In the genomic region with DNA sequence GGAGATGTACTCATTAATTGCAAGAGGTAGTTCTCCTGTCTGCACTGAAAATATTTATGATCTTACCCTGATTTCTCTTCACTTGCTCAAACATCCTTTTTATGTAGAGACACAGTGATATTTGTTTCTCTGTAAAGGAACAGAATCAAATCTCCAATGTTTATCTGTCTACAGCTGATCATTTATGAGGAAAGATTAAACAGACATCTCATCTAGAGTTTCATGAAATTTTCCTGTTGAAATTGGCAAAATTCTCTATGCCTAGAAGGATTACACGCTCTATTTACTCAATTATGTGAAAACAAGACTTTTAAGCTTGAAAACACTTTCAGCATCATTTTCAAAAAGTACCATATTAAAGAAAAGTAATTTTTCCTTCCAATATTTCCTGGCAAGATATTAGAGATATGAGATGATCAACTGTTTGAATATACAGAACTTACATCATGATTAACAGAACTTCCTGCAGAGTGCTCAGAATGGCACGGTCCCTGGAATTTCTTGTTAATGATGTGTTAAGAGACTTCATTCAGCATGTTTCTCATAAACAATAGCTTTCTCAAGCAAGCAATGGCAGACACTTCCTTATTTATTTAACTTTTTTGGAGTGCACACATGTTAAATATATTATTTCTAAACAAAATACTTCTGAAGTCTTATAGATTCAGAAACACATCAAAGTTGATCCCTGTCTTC, we compare ENCODE assay signal across 17 mouse cellular contexts.
"Had no signal": no experiment of that assay in that cellular context is flagged by ENCODE, and none has a peak within 500 bp of the region (broad histone marks: within the 10 kb centered on the region; RNA-seq: fewer than 3 reads in every experiment).

No protein-coding gene starts in this region.

- H3K4me3 ChIP-seq: liver, embryonic 13.5 days; liver, embryonic 15.5 days; megakaryocyte, embryonic 14.5 days; midbrain, embryonic 13.5 days; midbrain, embryonic 15.5 days; neural tube, embryonic 12.5 days; stomach, embryonic 15.5 days had no signal

- H3K36me3 ChIP-seq: liver, embryonic 13.5 days; liver, embryonic 15.5 days; midbrain, embryonic 13.5 days; midbrain, embryonic 15.5 days; neural tube, embryonic 12.5 days; stomach, embryonic 15.5 days had no signal

- H3K27me3 ChIP-seq: liver, embryonic 13.5 days; liver, embryonic 15.5 days; megakaryocyte, embryonic 14.5 days; midbrain, embryonic 13.5 days; midbrain, embryonic 15.5 days; neural tube, embryonic 12.5 days; stomach, embryonic 15.5 days had no signal

- DNase-seq: liver; liver, embryonic 13.5 days; liver, postnatal 0 days; right cerebral cortex, postnatal 14 days; thymus, adult 2 months; thymus, postnatal 25 days; thymus, postnatal 4 days had no signal

- H3K9ac ChIP-seq: liver, embryonic 13.5 days; liver, embryonic 15.5 days; liver, postnatal 0 days; midbrain, embryonic 13.5 days; midbrain, embryonic 15.5 days; neural tube, embryonic 12.5 days; stomach, embryonic 15.5 days had no signal

- H3K9me3 ChIP-seq: liver, embryonic 13.5 days; liver, embryonic 15.5 days; megakaryocyte, embryonic 14.5 days; midbrain, embryonic 13.5 days; midbrain, embryonic 15.5 days; neural tube, embryonic 12.5 days; stomach, embryonic 15.5 days had no signal

- H3K4me1 ChIP-seq: liver, embryonic 13.5 days; liver, embryonic 15.5 days; megakaryocyte, embryonic 14.5 days; midbrain, embryonic 13.5 days; midbrain, embryonic 15.5 days; neural tube, embryonic 12.5 days; stomach, embryonic 15.5 days had no signal

- H3K4me2 ChIP-seq: liver, embryonic 11.5 days; liver, embryonic 13.5 days; liver, embryonic 15.5 days; midbrain, embryonic 11.5 days; midbrain, embryonic 13.5 days; midbrain, embryonic 15.5 days; neural tube, embryonic 12.5 days; stomach, embryonic 15.5 days had no signal

- H3K27ac ChIP-seq: liver, embryonic 13.5 days; liver, embryonic 15.5 days; macrophage; midbrain, embryonic 13.5 days; midbrain, embryonic 15.5 days; neural tube, embryonic 12.5 days; stomach, embryonic 15.5 days; stomach, postnatal 0 days had no signal

- ATAC-seq: liver, postnatal 0 days; midbrain, embryonic 13.5 days; midbrain, embryonic 15.5 days had no signal
